Mouse (Mus musculus): ENCODE measurements around the gene Hist1h4d.

- TF ChIP-seq CTCF (IDR thresholded peaks at IDR 0.05; ENCODE audit: control insufficient read depth, insufficient read depth, insufficient read length), result no peak
- no peak for TF ChIP-seq MYOD1 (IDR thresholded peaks at IDR 0.05; ENCODE audit: control insufficient read depth, insufficient read length, low read depth)
- no peak for TF ChIP-seq MAX (IDR thresholded peaks at IDR 0.05)
- TF ChIP-seq FOSL1 (IDR thresholded peaks at IDR 0.05; ENCODE audit: insufficient read depth, low read length, poor library complexity, severe bottlenecking), result peak; percentile 31
- no peak for TF ChIP-seq USF1 (IDR thresholded peaks at IDR 0.05; ENCODE audit: low read depth)
- TF ChIP-seq CEBPB (IDR thresholded peaks at IDR 0.05; ENCODE audit: low read depth), result no peak
These were observed 27.8 kb downstream of the Hist1h4d start for GRCm38 (mm10) chr13:23609209-23609608.

Measured in C2C12 (cell line).